ENCODE assay signal across 10 mouse cellular contexts in genomic region chr13:47223576-47224538, GRCm38 (mm10).
DNase-seq lines count a peak whose midpoint lies in the region; ATAC-seq and TF ChIP-seq lines count a peak whose summit lies in the region.
"Had no signal": no experiment of that assay in that cellular context is flagged by ENCODE, and none has a peak within 500 bp of the region (broad histone marks: within the 10 kb centered on the region; RNA-seq: fewer than 3 reads in every experiment).

No protein-coding gene starts in this region.

- H3K9me3 ChIP-seq in stomach, embryonic 16.5 days (replicated peaks; ENCODE audit: control insufficient read depth, low read length), result no peaks in the 10 kb centered on the region
- H3K9me3 ChIP-seq: G1E; midbrain, embryonic 12.5 days had no signal

- H3K9ac ChIP-seq in stomach, embryonic 16.5 days (ENCODE audit: low read length), result no peak overlapping the region
- H3K9ac ChIP-seq: midbrain, embryonic 12.5 days had no signal

- intact Hi-C loops in left cerebral cortex, postnatal 36 days (cut with DNase I), result no loop called here

- H3K27ac ChIP-seq in layer of hippocampus, adult 2 months, result peak overlapping the region; percentile 74
- no peak overlapping the region for H3K27ac ChIP-seq in cerebellum, adult 2 months (ENCODE audit: insufficient read depth, low read length)
- H3K27ac ChIP-seq in stomach, embryonic 16.5 days (ENCODE audit: low read length), result peak overlapping the region; percentile 59
- H3K27ac ChIP-seq: midbrain, embryonic 12.5 days had no signal

- H3K4me3 ChIP-seq in layer of hippocampus, adult 2 months, result no peak overlapping the region
- H3K4me3 ChIP-seq in cerebellum, adult 2 months (replicated peaks; ENCODE audit: insufficient read depth, low read depth, low read length), result no peak overlapping the region
- H3K4me3 ChIP-seq in stomach, embryonic 16.5 days (replicated peaks; ENCODE audit: low read length), result no peak overlapping the region
- H3K4me3 ChIP-seq: midbrain, embryonic 12.5 days had no signal

- H3K36me3 ChIP-seq in stomach, embryonic 16.5 days (ENCODE audit: control insufficient read depth, insufficient read depth, low read length), result no peaks in the 10 kb centered on the region
- H3K36me3 ChIP-seq: midbrain, embryonic 12.5 days had no signal

- no peak for TF ChIP-seq CTCF in layer of hippocampus, adult 2 months (conservative IDR thresholded peaks at IDR 0.05)
- TF ChIP-seq CTCF in cerebellum, adult 2 months (IDR thresholded peaks at IDR 0.05; ENCODE audit: borderline replicate concordance, insufficient read depth, low read depth, low read length), result no peak

- peak; percentile 10; the same call in 1 of the 2 replicates for ATAC-seq in stomach, embryonic 16.5 days (ENCODE audit: insufficient read depth, low FRiP score)
- no peak for ATAC-seq in monocyte, adult 5-6 weeks (replicated peaks; ENCODE audit: insufficient number of reproducible peaks, low FRiP score, low TSS enrichment, poor library complexity, severe bottlenecking)

- no peak for DNase-seq in layer of hippocampus, adult 2 months (ENCODE audit: low spot score in 2 of 2)
- DNase-seq in layer of hippocampus, adult 11-12 months (ENCODE audit: low spot score), result no peak
- DNase-seq in cerebellum, adult 2 months, result peak; percentile 50 to 67
- peak; percentile 87 for DNase-seq in gonadal fat pad, adult 2 months (ENCODE audit: low read depth)
- DNase-seq in left cerebral cortex, postnatal 36 days (ENCODE audit: low spot score in 2 of 2), result peak; percentile 46 to 59
- DNase-seq in kidney, postnatal 25 days, result no peak

- H3K4me1 ChIP-seq in cerebellum, adult 2 months (ENCODE audit: control insufficient read depth, insufficient read depth, low read length), result peaks cover 10% of the 10 kb centered on the region; the same call in 1 of the 2 replicates
- H3K4me1 ChIP-seq in stomach, embryonic 16.5 days (ENCODE audit: control insufficient read depth, insufficient read depth, low read length), result peaks cover 9% of the 10 kb centered on the region

- no peak for TF ChIP-seq POLR2A in cerebellum, adult 2 months (IDR thresholded peaks at IDR 0.05; ENCODE audit: borderline replicate concordance, insufficient read depth, low read length)

- WGBS in cerebellum, adult 2 months, result 33% methylated on average over 18 of the region's 18 CpGs
- 66% methylated on average over 18 of the region's 18 CpGs for WGBS in stomach, embryonic 16.5 days

- no peak overlapping the region for H3K4me2 ChIP-seq in stomach, embryonic 16.5 days (ENCODE audit: low read depth, low read length)
- H3K4me2 ChIP-seq: midbrain, embryonic 12.5 days had no signal

- H3K27me3 ChIP-seq in cerebellum, adult 2 months (ENCODE audit: control insufficient read depth, insufficient read depth, low read length), result no peaks in the 10 kb centered on the region
- H3K27me3 ChIP-seq in stomach, embryonic 16.5 days (ENCODE audit: control insufficient read depth, insufficient read depth, low read length), result no peaks in the 10 kb centered on the region

Comparison
In these comparisons a context has a peak if more than half of its experiments do, and no peak if none do; other contexts are left out.
1. DNase-seq: peak in cerebellum, adult 2 months (2 of 2), gonadal fat pad, adult 2 months (single experiment) and left cerebral cortex, postnatal 36 days (2 of 2); none in layer of hippocampus, adult 2 months (0 of 2), layer of hippocampus, adult 11-12 months (single experiment) and kidney, postnatal 25 days (0 of 2).